Mouse (Mus musculus): ENCODE measurements around the gene Sptan1.
"Not testable (repeated sequence)": the region's sequence is repeated elsewhere in the genome, so short reads cannot be mapped to it uniquely, and the experiment has no call there.

- TF ChIP-seq CTCF (IDR thresholded peaks at IDR 0.05; ENCODE audit: low read depth, low read length); POLR2A (IDR thresholded peaks at IDR 0.05; ENCODE audit: extremely low read depth, insufficient read depth, low read length): not testable (repeated sequence)
Measured at GRCm38 (mm10) chr2:30055310-30055709, 90.0 kb downstream of the Sptan1 start.
